Comparison of ENCODE assay signal across 23 mouse cellular contexts in genomic region chr19:27076920-27077512, GRCm38 (mm10).
DNase-seq lines count a peak whose midpoint lies in the region; ATAC-seq and TF ChIP-seq lines count a peak whose summit lies in the region.
"Had no signal": no experiment of that assay in that cellular context is flagged by ENCODE, and none has a peak within 500 bp of the region (broad histone marks: within the 10 kb centered on the region; RNA-seq: fewer than 3 reads in every experiment).

No protein-coding gene starts in this region.

- no peak overlapping the region for H3K4me3 ChIP-seq in lung, adult 2 months (replicated peaks; ENCODE audit: extremely low read depth, low read depth, low read length)
- H3K4me3 ChIP-seq in hindbrain, embryonic 11.5 days (ENCODE audit: low read depth, low read length): no peak overlapping the region
- H3K4me3 ChIP-seq: embryonic facial prominence, embryonic 10.5 days; forebrain, embryonic 15.5 days; hindbrain, embryonic 10.5 days; midbrain, embryonic 12.5 days; stomach, embryonic 15.5 days had no signal

- H3K9ac ChIP-seq in hindbrain, embryonic 11.5 days (ENCODE audit: low read depth, low read length): no peak overlapping the region
- H3K9ac ChIP-seq: forebrain, embryonic 15.5 days; midbrain, embryonic 12.5 days; stomach, embryonic 15.5 days had no signal

- TF ChIP-seq CTCF in lung, adult 2 months (IDR thresholded peaks at IDR 0.05; ENCODE audit: insufficient read depth, low read length): no peak

- H3K9me3 ChIP-seq in hindbrain, embryonic 11.5 days (ENCODE audit: control insufficient read depth, low read length): no peaks in the 10 kb centered on the region
- H3K9me3 ChIP-seq: embryonic facial prominence, embryonic 10.5 days; forebrain, embryonic 15.5 days; hindbrain, embryonic 10.5 days; stomach, embryonic 15.5 days had no signal

- DNase-seq in frontal cortex, postnatal 36 days (ENCODE audit: low spot score in 2 of 2): peak; percentile 15 to 51
- DNase-seq in frontal cortex, postnatal 14 days (ENCODE audit: low spot score in 2 of 2): no peak
- peak; percentile 16 to 53 for DNase-seq in lung, adult 18-20 months
- DNase-seq in lung, adult 2 months: no peak
- peak; percentile 19 to 31 for DNase-seq in heart, postnatal 10 days
- peak; percentile 76 for DNase-seq in lung, postnatal 36 days
- no peak for DNase-seq in spleen, postnatal 14 days (ENCODE audit: low spot score in 2 of 2)
- no peak for DNase-seq in hindbrain, embryonic 11.5 days (ENCODE audit: low spot score)
- DNase-seq: adrenal gland, postnatal 10 days; cerebellum, adult 11-12 months; cerebellum, postnatal 36 days; gastrocnemius, postnatal 25 days; kidney, adult 2 months; kidney, postnatal 14 days; liver; retina, postnatal 1 day; spleen, adult 18-20 months had no signal

- WGBS in lung, adult 2 months: 40% methylated on average over 4 of the region's 4 CpGs
- 83% methylated on average over 4 of the region's 4 CpGs for WGBS in hindbrain, embryonic 11.5 days

- TF ChIP-seq POLR2A in lung, adult 2 months (IDR thresholded peaks at IDR 0.05; ENCODE audit: borderline replicate concordance, extremely low read depth, low read depth, low read length): no peak

- intact Hi-C loops in heart, postnatal 10 days (cut with DNase I): no loop called here

- no peak for ATAC-seq in hindbrain, embryonic 11.5 days (ENCODE audit: low FRiP score)
- ATAC-seq: forebrain, embryonic 15.5 days had no signal

- no peak overlapping the region for H3K4me2 ChIP-seq in hindbrain, embryonic 11.5 days (replicated peaks; ENCODE audit: low read depth, low read length)
- H3K4me2 ChIP-seq: forebrain, embryonic 15.5 days; midbrain, embryonic 12.5 days; stomach, embryonic 15.5 days had no signal

- no peaks in the 10 kb centered on the region for H3K27me3 ChIP-seq in hindbrain, embryonic 11.5 days (ENCODE audit: control insufficient read depth, insufficient read depth, low read length)
- H3K27me3 ChIP-seq: forebrain, embryonic 15.5 days; midbrain, embryonic 12.5 days; stomach, embryonic 15.5 days had no signal

- H3K36me3 ChIP-seq in hindbrain, embryonic 11.5 days (ENCODE audit: control insufficient read depth, insufficient read depth, low read length): no peaks in the 10 kb centered on the region
- H3K36me3 ChIP-seq: embryonic facial prominence, embryonic 10.5 days; forebrain, embryonic 15.5 days; hindbrain, embryonic 10.5 days; midbrain, embryonic 12.5 days; stomach, embryonic 15.5 days had no signal

- no peaks in the 10 kb centered on the region for H3K4me1 ChIP-seq in lung, adult 2 months (ENCODE audit: control insufficient read depth, insufficient read depth, low read length)
- H3K4me1 ChIP-seq in hindbrain, embryonic 11.5 days (replicated peaks; ENCODE audit: control insufficient read depth, insufficient read depth, low read length): no peaks in the 10 kb centered on the region
- H3K4me1 ChIP-seq: embryonic facial prominence, embryonic 10.5 days; forebrain, embryonic 15.5 days; hindbrain, embryonic 10.5 days; midbrain, embryonic 12.5 days; stomach, embryonic 15.5 days had no signal

- no peak overlapping the region for H3K27ac ChIP-seq in hindbrain, embryonic 11.5 days (ENCODE audit: low read depth, low read length)
- H3K27ac ChIP-seq: embryonic facial prominence, embryonic 10.5 days; forebrain, embryonic 15.5 days; hindbrain, embryonic 10.5 days; macrophage; midbrain, embryonic 12.5 days; stomach, embryonic 15.5 days had no signal

Comparison
In these comparisons a context has a peak if more than half of its experiments do, and no peak if none do; other contexts are left out.
1. DNase-seq: peak in frontal cortex, postnatal 36 days (2 of 2), lung, adult 18-20 months (2 of 2), heart, postnatal 10 days (2 of 2) and lung, postnatal 36 days (single experiment); none in frontal cortex, postnatal 14 days (0 of 2), lung, adult 2 months (single experiment), spleen, postnatal 14 days (0 of 2) and hindbrain, embryonic 11.5 days (single experiment).